Mouse (Mus musculus) embryonic fibroblast, embryonic 13.5 days (primary cell): ENCODE results near the gene Olfr67. TPM values are rescaled to one million over a fixed set of nuclear protein-coding genes. Genes with fewer than 3 reads are reported as not detected.
"Not testable (repeated sequence)": the region's sequence is repeated elsewhere in the genome, so short reads cannot be mapped to it uniquely, and the experiment has no call there.

Experiments used
- H3K27ac ChIP-seq: 2 replicates; pipeline ENCODE4 v1.5.1; 2012; ENCODE audit warnings: low read length, control low read depth, inconsistent platforms; ENCODE audit not compliant: insufficient read depth
- H3K4me1 ChIP-seq: 2 replicates; pipeline ENCODE4 v1.6.1; 2011; ENCODE audit warnings: low read length; ENCODE audit not compliant: control insufficient read depth, insufficient read depth
- H3K4me3 ChIP-seq: 2 replicates; pipeline ENCODE4 v1.5.1; 2011; ENCODE audit warnings: mild to moderate bottlenecking, control low read depth, low read length; ENCODE audit not compliant: insufficient read depth
- CTCF ChIP-seq: IDR thresholded peaks from 2 replicates; pipeline ENCODE4 v1.5.1; 2011; ENCODE audit warnings: mild to moderate bottlenecking, control low read depth, low read length, moderate library complexity, borderline replicate concordance; ENCODE audit not compliant: insufficient read depth
- POLR2A ChIP-seq: IDR thresholded peaks from 2 replicates; pipeline ENCODE4 v1.6.1; 2011; ENCODE audit warnings: low read depth, mild to moderate bottlenecking, control low read depth, low read length, moderate library complexity
- polyA plus RNA-seq: library from polyadenylated mRNA; stranded (reverse); fragments of >200 nt; gene quantifications from 2 replicates; pipeline ENCODE4 v1.2.4, GENCODE M21; 2011; ENCODE audit warnings: low read depth; ENCODE audit not compliant: missing spikeins, insufficient read length

The Olfr67 gene
- polyA plus RNA-seq = not detected in 2 replicates

GRCm38 (mm10) chr7:103791721-103792120 is at the start of gene Olfr67:
Olfr67 (minus strand) TSS chr7:103791821.
- H3K4me3 ChIP-seq = no peak within 1 kb of the TSS
- no peak for TF ChIP-seq CTCF
- TF ChIP-seq POLR2A = no peak
- H3K4me1 ChIP-seq = no peaks in the 10 kb centered on the region
- no peak within 1 kb of the TSS for H3K27ac ChIP-seq

GRCm38 (mm10) chr7:103840268-103840667 is 48.6 kb upstream of the Olfr67 start, which contains the start of gene Hbb-bh2:
Hbb-bh2 (minus strand) TSS chr7:103840520.
- TF ChIP-seq POLR2A (no peak), CTCF (no peak)
- Histone ChIP-seq H3K27ac (no peak within 1 kb of the TSS), H3K4me1 (no peaks in the 10 kb centered on the region), H3K4me3 (no peak within 1 kb of the TSS)

GRCm38 (mm10) chr7:103827808-103828207 is 36.2 kb upstream of the Olfr67 start, which contains the start of gene Hbb-bs:
Hbb-bs (minus strand) TSS chr7:103828096.
- H3K27ac ChIP-seq = no peak within 1 kb of the TSS
- TF ChIP-seq POLR2A = no peak
- no peak for TF ChIP-seq CTCF
- H3K4me1 ChIP-seq = no peaks in the 10 kb centered on the region
- H3K4me3 ChIP-seq = no peak within 1 kb of the TSS

- H3K27ac ChIP-seq, H3K4me3 ChIP-seq, H3K4me1 ChIP-seq: not testable (repeated sequence)
Observed at GRCm38 (mm10) chr7:103827139-103827538, 35.5 kb upstream of the Olfr67 start.

GRCm38 (mm10) chr7:103826255-103826887 is 34.8 kb upstream of the Olfr67 start:
- no peak overlapping the region for H3K4me3 ChIP-seq
- H3K4me1 ChIP-seq = no peaks in the 10 kb centered on the region
- H3K27ac ChIP-seq = no peak overlapping the region
- no peak for TF ChIP-seq CTCF
- no peak for TF ChIP-seq POLR2A

- no peak overlapping the region for H3K27ac ChIP-seq
- H3K4me3 ChIP-seq = no peak overlapping the region
- no peaks in the 10 kb centered on the region for H3K4me1 ChIP-seq
- no peak for TF ChIP-seq CTCF
- no peak for TF ChIP-seq POLR2A
Observed at GRCm38 (mm10) chr7:103825536-103826254, 34.1 kb upstream of the Olfr67 start.

- H3K4me3 ChIP-seq = no peak overlapping the region
- H3K27ac ChIP-seq = no peak overlapping the region
- no peak for TF ChIP-seq POLR2A
- no peaks in the 10 kb centered on the region for H3K4me1 ChIP-seq
Observed at GRCm38 (mm10) chr7:103824597-103824996, 33.0 kb upstream of the Olfr67 start.

- H3K4me1 ChIP-seq, H3K4me3 ChIP-seq, H3K27ac ChIP-seq: not testable (repeated sequence)
Observed at GRCm38 (mm10) chr7:103815085-103815484, 23.5 kb upstream of the Olfr67 start.

GRCm38 (mm10) chr7:103813766-103814165 is 22.1 kb upstream of the Olfr67 start, which contains the start of gene Hbb-bt:
Hbb-bt (minus strand) TSS chr7:103813996.
- H3K4me3 ChIP-seq = no peak within 1 kb of the TSS
- TF ChIP-seq CTCF (no peak), POLR2A (no peak)
- H3K4me1 ChIP-seq = no peaks in the 10 kb centered on the region
- H3K27ac ChIP-seq = no peak within 1 kb of the TSS

GRCm38 (mm10) chr7:103813152-103813551 is 21.5 kb upstream of the Olfr67 start:
- H3K4me1 ChIP-seq, H3K4me3 ChIP-seq, H3K27ac ChIP-seq: not testable (repeated sequence)
